Mouse (Mus musculus): ENCODE results near the gene Ppp2r3a.
A peak's percentile ranks its signal among the peaks of the same experiment; 100 is the strongest.

Ppp2r3a gene

GRCm38 (mm10) chr9:101074332-101075021 lies 177.1 kb downstream of the Ppp2r3a start:
- peak; percentile 89 to 93 for DNase-seq (ENCODE audit: low spot score in 2 of 2)

GRCm38 (mm10) chr9:101073987-101074331 lies 177.6 kb downstream of the Ppp2r3a start, which contains the start of gene Msl2:
Msl2 (plus strand) TSS chr9:101074101.
- DNase-seq (ENCODE audit: low spot score in 2 of 2) = no peak

GRCm38 (mm10) chr9:101073041-101073986 lies 178.3 kb downstream of the Ppp2r3a start:
- DNase-seq (ENCODE audit: low spot score in 2 of 2) = peak; percentile 99

- no peak for DNase-seq (ENCODE audit: low spot score in 2 of 2)
Measured at GRCm38 (mm10) chr9:101072506-101072905, 179.1 kb downstream of the Ppp2r3a start.

GRCm38 (mm10) chr9:101069781-101070180 lies 181.8 kb downstream of the Ppp2r3a start:
- DNase-seq (ENCODE audit: low spot score in 2 of 2) = no peak

GRCm38 (mm10) chr9:101065076-101065602 lies 186.5 kb downstream of the Ppp2r3a start:
- no peak for DNase-seq (ENCODE audit: low spot score in 2 of 2)

GRCm38 (mm10) chr9:101062253-101062780 lies 189.3 kb downstream of the Ppp2r3a start:
- no peak for DNase-seq (ENCODE audit: low spot score in 2 of 2)

GRCm38 (mm10) chr9:101061035-101061434 lies 190.6 kb downstream of the Ppp2r3a start:
- DNase-seq (ENCODE audit: low spot score in 2 of 2) = peak; percentile 63 to 67

- no peak for DNase-seq (ENCODE audit: low spot score in 2 of 2)
Measured at GRCm38 (mm10) chr9:101057156-101057555, 194.4 kb downstream of the Ppp2r3a start.

All from spleen, postnatal 36 days (tissue).